Mouse (Mus musculus): ENCODE measurements around the gene Gm3043.
"Not testable (repeated sequence)": the region's sequence is repeated elsewhere in the genome, so short reads cannot be mapped to it uniquely, and the experiment has no call there.

DNA sequence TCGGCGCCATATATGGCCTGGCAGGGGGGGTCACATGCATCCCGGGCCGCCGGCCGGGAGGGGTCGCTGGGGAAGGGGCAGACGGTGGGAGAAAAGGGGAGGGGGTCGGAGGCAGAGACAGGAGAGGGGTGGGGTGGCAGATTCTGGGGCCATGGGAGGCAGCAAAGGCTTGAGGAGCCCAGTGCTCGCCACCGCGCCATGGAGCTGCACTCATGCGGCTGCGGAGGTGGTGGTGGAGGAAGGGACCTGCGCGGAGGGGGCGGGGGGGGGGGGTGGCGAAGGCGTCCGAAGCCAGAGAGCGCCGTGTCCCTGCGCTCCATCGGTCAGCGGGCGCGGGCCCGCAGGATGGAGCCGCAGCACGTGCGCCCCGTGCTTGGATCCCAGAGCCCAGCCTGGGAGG, 36.9 kb upstream of the Gm3043 start, which contains the start of gene Gm3020:
- not testable (repeated sequence) for TF ChIP-seq CTCF (IDR thresholded peaks at IDR 0.05; ENCODE audit: low read depth, low read length); POLR2A (IDR thresholded peaks at IDR 0.05; ENCODE audit: borderline replicate concordance, low read depth, low read length)

Measured in bone marrow macrophage, adult 2 months (primary cell).